In the genomic region with DNA sequence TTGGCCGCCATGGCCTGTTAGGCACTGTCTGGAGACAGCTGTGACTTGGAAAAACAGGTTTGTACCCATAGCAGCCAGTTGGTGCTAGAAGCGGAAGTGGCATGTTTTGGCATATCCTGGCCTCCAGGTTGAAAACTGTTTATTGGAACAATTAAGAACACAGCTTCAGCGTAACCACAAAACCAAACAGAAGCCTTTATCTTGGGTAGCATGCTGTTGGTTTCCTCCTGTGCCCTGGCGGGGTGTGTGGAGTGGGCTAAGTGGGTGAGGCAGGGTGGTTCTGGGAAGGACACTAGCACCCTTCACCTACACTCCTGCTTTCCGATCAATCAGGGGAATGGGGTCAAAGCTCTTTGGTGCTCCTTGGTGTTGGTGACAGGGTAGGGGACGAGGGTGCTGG, we compare ENCODE assay signal across 13 mouse cellular contexts.
A peak's percentile ranks its signal among the peaks of the same experiment; 100 is the strongest.
DNase-seq lines count a peak whose midpoint lies in the region; ATAC-seq and TF ChIP-seq lines count a peak whose summit lies in the region.
"Had no signal": no experiment of that assay in that cellular context is flagged by ENCODE, and none has a peak within 500 bp of the region (broad histone marks: within the 10 kb centered on the region; RNA-seq: fewer than 3 reads in every experiment).

No protein-coding gene starts in this region.

- peaks cover 41 to 59% of the 10 kb centered on the region in 2 experiments for H3K4me1 ChIP-seq in MEL (ENCODE audit: control insufficient read depth in 1 of 2, insufficient read depth in 2 of 2, low read length in 2 of 2)

- peak overlapping the region; percentile 32 for H3K9ac ChIP-seq in MEL (ENCODE audit: control insufficient read depth, low read depth, low read length, poor library complexity, severe bottlenecking)
- H3K9ac ChIP-seq: hindbrain, embryonic 14.5 days had no signal

- DNase-seq in kidney, adult 11 months = peak; percentile 45
- no peak for DNase-seq in kidney, postnatal 14 days
- DNase-seq in MEL (ENCODE audit: low read depth, low spot score) = peak; percentile 90
- no peak for DNase-seq in adrenal gland, adult (ENCODE audit: inconsistent age in 2 of 2, low spot score in 1 of 2)
- no peak for DNase-seq in urinary bladder, postnatal 25 days (ENCODE audit: low spot score)
- DNase-seq in cerebellum, postnatal 25 days = no peak
- DNase-seq: embryo, embryonic 11 days; midbrain, embryonic 14.5 days had no signal

- no peak for TF ChIP-seq RAD21 in MEL (IDR thresholded peaks at IDR 0.05; ENCODE audit: low read depth, low read length)

- peak in 1 of 2 experiments; percentile 40; a peak in 1 of 4 replicates for TF ChIP-seq POLR2A in MEL (IDR thresholded peaks at IDR 0.05; ENCODE audit: control insufficient read depth in 1 of 2, insufficient read depth in 1 of 2, low read depth in 1 of 2, low read length in 2 of 2, poor library complexity in 1 of 2)

- TF ChIP-seq CTCF in MEL (IDR thresholded peaks at IDR 0.05 in 2 of 3, conservative IDR thresholded peaks at IDR 0.05 in 1 of 3; ENCODE audit: control insufficient read depth in 1 of 3, insufficient read depth in 1 of 3, low read depth in 2 of 3, low read length in 3 of 3, poor library complexity in 1 of 3, severe bottlenecking in 1 of 3) = no peak

- no peaks in the 10 kb centered on the region for H3K27me3 ChIP-seq in MEL (ENCODE audit: control insufficient read depth in 1 of 2, insufficient read depth in 2 of 2, low read length in 2 of 2)
- H3K27me3 ChIP-seq: CH12.LX had no signal

- H3K27ac ChIP-seq in MEL (ENCODE audit: control insufficient read depth, low read depth, low read length) = peak overlapping the region; percentile 88
- H3K27ac ChIP-seq: hindbrain, embryonic 14.5 days had no signal

- H3K36me3 ChIP-seq in MEL (ENCODE audit: control insufficient read depth in 1 of 2, insufficient read depth in 2 of 2, low read length in 2 of 2) = peaks cover 0 to 41% of the 10 kb centered on the region in 2 experiments; a peak in 2 of 4 replicates

- peak; percentile 82 to 90 for ATAC-seq in hematopoietic stem cell, adult 5-6 weeks (replicated peaks in 1 of 2; ENCODE audit: insufficient read depth in 1 of 2, low FRiP score in 2 of 2, low TSS enrichment in 1 of 2, low read depth in 1 of 2, poor library complexity in 2 of 2, severe bottlenecking in 2 of 2)
- peak; percentile 53 for ATAC-seq in megakaryocyte, adult 5-6 weeks (ENCODE audit: poor library complexity, severe bottlenecking)
- ATAC-seq: forebrain, embryonic 14.5 days had no signal

- H3K79me2 ChIP-seq in MEL (ENCODE audit: control insufficient read depth, insufficient read depth, low read length, poor library complexity) = no peaks in the 10 kb centered on the region

- no peaks in the 10 kb centered on the region for H3K9me3 ChIP-seq in MEL (replicated peaks; ENCODE audit: insufficient read depth, low read length)

- H3K4me3 ChIP-seq in MEL (ENCODE audit: control insufficient read depth in 1 of 2, insufficient read depth in 1 of 2, low read depth in 2 of 2, low read length in 2 of 2) = no peak overlapping the region

- peak; percentile 96 to 98 for TF ChIP-seq EP300 in MEL (IDR thresholded peaks at IDR 0.05; ENCODE audit: low read depth in 1 of 2, low read length in 2 of 2)

TF ChIP-seq in MEL, 35 proteins besides CTCF, POLR2A, EP300 and RAD21:
- peak; percentile 9; the same call in 1 of the 2 replicates for TF ChIP-seq NELFE (IDR thresholded peaks at IDR 0.05; ENCODE audit: low read depth, low read length)
- no peak; the same call in 1 of the 2 replicates for TF ChIP-seq ZNF384 (IDR thresholded peaks at IDR 0.05; ENCODE audit: low read depth, low read length)
- TF ChIP-seq MXI1 (IDR thresholded peaks at IDR 0.05; ENCODE audit: low read depth, low read length) = 0 out of 2 replicates have a peak, but pooled peaks have one; percentile 55
- TF ChIP-seq ZKSCAN1 (IDR thresholded peaks at IDR 0.05; ENCODE audit: low read depth, low read length) = no peak
- TF ChIP-seq BHLHE40 (IDR thresholded peaks at IDR 0.05; ENCODE audit: borderline replicate concordance, low read depth, low read length) = peak; percentile 36; the same call in 1 of the 2 replicates
- TF ChIP-seq ZC3H11A (IDR thresholded peaks at IDR 0.05; ENCODE audit: low read depth, low read length) = no peak
- peak; percentile 79; the same call in 1 of the 2 replicates for TF ChIP-seq MAZ (IDR thresholded peaks at IDR 0.05; ENCODE audit: low read depth, low read length)
- peak; percentile 82 for TF ChIP-seq RCOR1 (IDR thresholded peaks at IDR 0.05; ENCODE audit: low read depth, low read length)
- TF ChIP-seq ETS1 (IDR thresholded peaks at IDR 0.05; ENCODE audit: low read depth, low read length) = peak; percentile 80
- TF ChIP-seq TCF12 (IDR thresholded peaks at IDR 0.05; ENCODE audit: low read depth, low read length) = peak; percentile 94
- no peak for TF ChIP-seq TBP (IDR thresholded peaks at IDR 0.05; ENCODE audit: low read depth, low read length)
- TF ChIP-seq MYC (IDR thresholded peaks at IDR 0.05; ENCODE audit: low read depth, low read length) = peak; percentile 59; the same call in 1 of the 2 replicates
- TF ChIP-seq TAL1 (IDR thresholded peaks at IDR 0.05; ENCODE audit: low read length) = peak; percentile 96
- TF ChIP-seq POLR2AphosphoS5 (IDR thresholded peaks at IDR 0.05; ENCODE audit: borderline replicate concordance, low read depth, low read length) = no peak
- TF ChIP-seq NRF1 (IDR thresholded peaks at IDR 0.05; ENCODE audit: insufficient read depth, low read depth, low read length, poor library complexity, severe bottlenecking) = no peak
- TF ChIP-seq MAFK (IDR thresholded peaks at IDR 0.05; ENCODE audit: borderline replicate concordance, low read depth, low read length) = peak; percentile 39; the same call in 1 of the 2 replicates
- no peak for TF ChIP-seq ZMIZ1 (IDR thresholded peaks at IDR 0.05; ENCODE audit: low read depth, low read length)
- TF ChIP-seq MAX (IDR thresholded peaks at IDR 0.05; ENCODE audit: low read length) = no peak
- no peak for TF ChIP-seq SMC3 (IDR thresholded peaks at IDR 0.05; ENCODE audit: low read depth, low read length)
- TF ChIP-seq UBTF (IDR thresholded peaks at IDR 0.05; ENCODE audit: borderline replicate concordance, insufficient read depth, low read depth, low read length) = no peak
- no peak for TF ChIP-seq E2F4 (IDR thresholded peaks at IDR 0.05; ENCODE audit: borderline replicate concordance, low read depth, low read length)
- no peak for TF ChIP-seq MEF2A (IDR thresholded peaks at IDR 0.05; ENCODE audit: extremely low read depth, insufficient replicate concordance, low read depth, low read length, poor library complexity, severe bottlenecking)
- TF ChIP-seq KAT2A (conservative IDR thresholded peaks at IDR 0.05; ENCODE audit: low read depth, low read length) = no peak
- 0 out of 2 replicates have a peak, but pooled peaks have one; percentile 38 for TF ChIP-seq HCFC1 (IDR thresholded peaks at IDR 0.05; ENCODE audit: low read depth, low read length)
- TF ChIP-seq GATA1 (IDR thresholded peaks at IDR 0.05; ENCODE audit: low read depth, low read length) = peak; percentile 87
- TF ChIP-seq ELF1 (IDR thresholded peaks at IDR 0.05; ENCODE audit: low read depth, low read length) = peak; percentile 62; the same call in 1 of the 2 replicates
- no peak for TF ChIP-seq USF1 (IDR thresholded peaks at IDR 0.05; ENCODE audit: low read depth, low read length)
- TF ChIP-seq USF2 (IDR thresholded peaks at IDR 0.05; ENCODE audit: borderline replicate concordance in 1 of 2, insufficient read depth in 1 of 2, low read depth in 1 of 2, low read length in 2 of 2) = no peak
- TF ChIP-seq CHD1 (IDR thresholded peaks at IDR 0.05; ENCODE audit: low read depth, low read length) = no peak
- TF ChIP-seq POLR2AphosphoS2 (IDR thresholded peaks at IDR 0.05; ENCODE audit: low read length) = no peak
- TF ChIP-seq MYB (IDR thresholded peaks at IDR 0.05; ENCODE audit: low read depth, low read length) = peak; percentile 96
- TF ChIP-seq SIN3A (IDR thresholded peaks at IDR 0.05; ENCODE audit: low read length) = peak; percentile 91
- TF ChIP-seq JUND (IDR thresholded peaks at IDR 0.05; ENCODE audit: low read depth, low read length) = 0 out of 2 replicates have a peak, but pooled peaks have one; percentile 68
- TF ChIP-seq CHD2 (IDR thresholded peaks at IDR 0.05; ENCODE audit: low read length) = no peak; the same call in 1 of the 2 replicates
- no peak for TF ChIP-seq GABPA (IDR thresholded peaks at IDR 0.05; ENCODE audit: low read depth, low read length)

Comparison
In these comparisons a context has a peak if more than half of its experiments do, and no peak if none do; other contexts are left out.
1. DNase-seq: peak in kidney, adult 11 months (single experiment) and MEL (single experiment); none in kidney, postnatal 14 days (single experiment), adrenal gland, adult (0 of 2), urinary bladder, postnatal 25 days (single experiment) and cerebellum, postnatal 25 days (0 of 2).